Mouse (Mus musculus) Patski (cell line): ENCODE measurements around the gene Tmem135. TPM values are rescaled to one million over a fixed set of nuclear protein-coding genes. Genes with fewer than 3 reads are reported as not detected.

Experiments used
- ATAC-seq: fragments of 100-300 bp; one replicate; pipeline ENCODE4 v1.8.0; 2021
- CTCF ChIA-PET: fragments of 350-600 bp; sonication (Branson Sonifier 250); formaldehyde crosslinking; loops from one replicate; lab custom pipeline; 2022; ENCODE audit warnings: inconsistent platforms; lab: Charles Lee
- POLR2A ChIA-PET: fragments of 350-600 bp; sonication (Branson Sonifier 250); formaldehyde crosslinking; loops from one replicate; lab custom pipeline; 2022; ENCODE audit warnings: antibody characterized with exemption, inconsistent platforms; lab: Charles Lee
- DNase-seq: peaks from one replicate; pipeline ENCODE4 v3.0.0-alpha.2; 2011; ENCODE audit warnings: low read depth, low spot score
- H3K27me3 ChIP-seq: fragments of 371-371 bp; one replicate; pipeline ENCODE4 v1.5.1; 2021
- CTCF ChIP-seq: fragments of 100-300 bp; IDR thresholded peaks from one replicate; pipeline ENCODE4 v1.5.1; 2021
- in situ Hi-C: fragments of 300-500 bp; cut with MboI; formaldehyde crosslinking; loops from 3 replicates; pipeline ENCODE4 v1.11.1; 2018; ENCODE audit warnings: low pct_unique_long_range_greater_than_20kb, mixed read lengths
- polyA plus RNA-seq: library from polyadenylated mRNA; unstranded; gene quantifications from one replicate; pipeline ENCODE4 v1.2.3, GENCODE M21; 2021

The Tmem135 gene
- polyA plus RNA-seq, 1 experiment from 2014 or later, result 48.3 TPM

- POLR2A ChIA-PET, result no interaction called here
- TF ChIP-seq CTCF, result no peak
- in situ Hi-C loops, result no loop called here
- DNase-seq (no peak), ATAC-seq (no peak)
- H3K27me3 ChIP-seq, result no peaks in the 10 kb centered on the region
- CTCF ChIA-PET, result no interaction called here
These were observed 231.0 kb downstream of the Tmem135 start for GRCm38 (mm10) chr7:89173018-89173417.

- TF ChIP-seq CTCF, result no peak
- CTCF ChIA-PET, result interaction anchor here (1.9 to 5.0 kb wide), 2 partner anchors 12 to 249 kb away, joined by 4 to 46 read pairs; no protein-coding TSS in a partner anchor
- no peak for ATAC-seq
- in situ Hi-C loops, result no loop called here
- no peaks in the 10 kb centered on the region for H3K27me3 ChIP-seq
- POLR2A ChIA-PET, result no interaction called here
- DNase-seq, result no peak
These were observed 232.1 kb downstream of the Tmem135 start for GRCm38 (mm10) chr7:89171790-89172467.

GRCm38 (mm10) chr7:89168606-89169005, 235.4 kb downstream of the Tmem135 start:
- DNase-seq (peak; percentile 31), ATAC-seq (no peak)
- POLR2A ChIA-PET, result no interaction called here
- in situ Hi-C loops, result loop anchor here (5.0 kb wide), 1 partner anchor 244 kb away; no protein-coding TSS in a partner anchor
- no peaks in the 10 kb centered on the region for H3K27me3 ChIP-seq
- peak; percentile 90 for TF ChIP-seq CTCF
- CTCF ChIA-PET, result interaction anchor here (0.6 to 5.0 kb wide), 13 partner anchors 10 to 304 kb away, joined by 3 to 46 read pairs (median 4); no protein-coding TSS in a partner anchor

DNA sequence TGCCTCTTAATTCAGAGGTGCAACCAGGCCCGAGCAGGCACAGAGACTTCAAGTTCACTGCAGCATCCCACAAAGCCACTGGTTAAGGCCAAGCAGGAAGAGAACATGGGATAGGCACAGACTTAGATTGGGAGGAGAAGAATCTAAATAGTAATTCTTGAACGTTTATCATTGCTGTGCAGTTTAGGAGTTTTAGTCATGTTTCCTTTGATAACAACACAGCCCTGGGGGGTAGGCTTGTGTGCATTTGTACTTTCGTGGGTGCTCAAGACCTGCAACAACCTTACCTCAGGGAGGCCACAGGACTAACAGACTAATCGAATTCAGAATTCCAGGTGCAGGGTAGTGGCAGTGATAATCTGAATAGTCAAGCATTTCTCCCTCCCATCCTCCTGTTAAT, 238.5 kb downstream of the Tmem135 start:
- ChIA-PET POLR2A (no interaction called here), CTCF (no interaction called here)
- in situ Hi-C loops, result loop anchor here (5.0 kb wide), 1 partner anchor 247 kb away; no protein-coding TSS in a partner anchor
- no peaks in the 10 kb centered on the region for H3K27me3 ChIP-seq
- ATAC-seq (no peak), DNase-seq (no peak)
- TF ChIP-seq CTCF, result no peak

- CTCF ChIA-PET, result interaction anchor here (0.8 kb wide), 1 partner anchor 311 kb away, joined by 4 read pairs; no protein-coding TSS in a partner anchor
- ATAC-seq (no peak), DNase-seq (no peak)
- H3K27me3 ChIP-seq, result no peaks in the 10 kb centered on the region
- POLR2A ChIA-PET, result no interaction called here
- no peak for TF ChIP-seq CTCF
- in situ Hi-C loops, result loop anchor here (5.0 kb wide), 1 partner anchor 311 kb away; no protein-coding TSS in a partner anchor
These were observed 242.2 kb downstream of the Tmem135 start for GRCm38 (mm10) chr7:89161610-89162378.

GRCm38 (mm10) chr7:89157356-89157755, 246.7 kb downstream of the Tmem135 start:
- POLR2A ChIA-PET, result no interaction called here
- CTCF ChIA-PET, result no interaction called here
- no peaks in the 10 kb centered on the region for H3K27me3 ChIP-seq
- ATAC-seq (no peak), DNase-seq (no peak)
- in situ Hi-C loops, result no loop called here
- TF ChIP-seq CTCF, result no peak

DNA sequence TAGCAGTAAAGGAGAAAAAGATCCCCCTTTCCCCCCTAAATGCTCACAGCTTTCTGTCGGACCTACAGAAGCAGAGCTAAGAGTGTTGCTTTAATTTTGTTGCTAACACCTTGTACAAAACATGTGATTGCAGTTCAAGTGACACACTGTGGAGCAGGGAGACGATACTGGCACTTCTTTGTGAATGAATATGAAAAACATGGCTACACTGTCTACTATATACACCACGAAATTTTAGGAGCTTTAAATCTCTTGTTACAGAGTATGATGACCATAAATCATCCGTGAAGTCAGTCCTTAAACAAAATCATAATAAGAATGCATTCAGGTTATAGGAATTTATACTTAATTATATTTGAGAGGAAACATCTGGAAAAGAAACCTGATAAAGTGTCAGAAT, 247.4 kb downstream of the Tmem135 start:
- ChIA-PET CTCF (no interaction called here), POLR2A (no interaction called here)
- no peak for DNase-seq
- no peaks in the 10 kb centered on the region for H3K27me3 ChIP-seq
- no peak for ATAC-seq
- no peak for TF ChIP-seq CTCF
- in situ Hi-C loops, result no loop called here

DNA sequence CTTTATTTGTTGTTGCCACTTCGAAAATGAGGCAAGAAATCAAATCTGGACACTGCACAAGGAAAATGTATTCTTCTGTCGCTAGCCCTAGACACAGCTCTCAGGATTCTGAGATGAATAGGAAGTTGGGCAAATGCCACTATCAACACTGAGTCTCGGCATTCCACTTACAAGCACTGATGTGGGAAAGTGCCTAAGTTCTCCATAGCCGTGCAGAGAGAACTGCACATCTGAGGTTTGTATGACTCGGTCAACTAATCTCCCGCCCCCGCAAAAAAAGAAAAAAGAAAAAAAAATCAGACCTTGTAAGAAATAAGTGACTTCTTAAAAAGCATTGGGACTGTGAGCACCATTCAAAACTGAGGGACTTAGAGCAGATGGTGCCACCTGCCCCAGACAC, 248.3 kb downstream of the Tmem135 start:
- TF ChIP-seq CTCF, result no peak
- peak; percentile 22 for DNase-seq
- in situ Hi-C loops, result no loop called here

DNA sequence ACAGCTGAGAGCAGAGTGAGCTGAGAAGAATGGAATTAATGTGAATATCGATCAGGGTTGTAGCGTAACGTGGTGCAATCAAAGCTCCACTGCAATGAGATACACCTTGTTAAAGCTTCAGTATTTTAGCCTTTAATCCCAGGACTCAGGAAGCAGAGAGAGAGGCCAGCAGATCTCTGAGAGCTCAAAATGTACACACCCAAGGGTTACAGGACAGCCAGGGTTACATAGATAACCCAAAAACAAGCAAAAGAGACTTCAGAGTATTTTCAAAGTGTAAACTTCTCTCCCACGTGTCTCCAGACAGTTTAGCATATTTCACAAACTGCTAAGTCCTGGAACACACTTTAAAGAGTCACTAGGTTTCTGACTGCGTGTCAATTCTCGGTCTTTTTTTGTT, 248.8 kb downstream of the Tmem135 start:
- ATAC-seq (no peak), DNase-seq (no peak)
- in situ Hi-C loops, result no loop called here
- no peaks in the 10 kb centered on the region for H3K27me3 ChIP-seq
- no peak for TF ChIP-seq CTCF
- ChIA-PET CTCF (no interaction called here), POLR2A (interaction anchor here (1.1 kb wide), 1 partner anchor 20 kb away, joined by 4 read pairs; no protein-coding TSS in a partner anchor)

More for the DNA sequence above, 248.3 kb downstream of the Tmem135 start:
- peak; percentile 51 for ATAC-seq
- POLR2A ChIA-PET, result interaction anchor here (1.1 kb wide), 1 partner anchor 20 kb away, joined by 4 read pairs; no protein-coding TSS in a partner anchor
- CTCF ChIA-PET, result no interaction called here
- no peaks in the 10 kb centered on the region for H3K27me3 ChIP-seq

DNA sequence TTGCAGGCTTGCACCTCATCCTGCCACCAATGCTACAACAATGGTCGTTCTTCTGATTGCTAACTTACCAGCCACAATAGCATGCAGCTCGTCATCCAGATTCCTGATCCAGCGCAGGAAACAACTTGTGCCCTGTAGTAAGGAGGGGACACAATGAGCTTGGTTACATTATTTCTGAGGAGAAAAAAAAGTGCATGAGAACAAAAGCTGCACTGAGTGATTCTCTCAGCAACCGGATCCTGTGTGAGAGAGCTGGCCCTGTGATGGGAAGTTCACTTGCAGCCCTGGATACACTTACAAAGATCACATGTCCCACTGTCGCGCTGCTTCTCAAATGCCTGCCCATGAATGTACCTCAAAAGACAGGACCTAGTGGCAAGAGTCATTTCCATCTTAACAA, 252.7 kb downstream of the Tmem135 start:
- no peak for TF ChIP-seq CTCF
- DNase-seq (no peak), ATAC-seq (no peak)
- ChIA-PET POLR2A (no interaction called here), CTCF (interaction anchor here (0.9 to 1.2 kb wide), 2 partner anchors 17 to 322 kb away, joined by 3 to 4 read pairs; no protein-coding TSS in a partner anchor)
- in situ Hi-C loops, result no loop called here
- no peaks in the 10 kb centered on the region for H3K27me3 ChIP-seq
